Mouse (Mus musculus) intestine, postnatal 0 days (tissue): ENCODE data around the gene Btbd35f22. TPM values are rescaled to one million over a fixed set of nuclear protein-coding genes. Genes with fewer than 3 reads are reported as not detected.
"Not testable (repeated sequence)": the region's sequence is repeated elsewhere in the genome, so short reads cannot be mapped to it uniquely, and the experiment has no call there.

Source experiments
- ATAC-seq: fragments of 200-750 bp; cut with Nextera tagmentation; 2 replicates; pipeline ENCODE4 v1.8.0; 2017; ENCODE audit warnings: mild to moderate bottlenecking, moderate TSS enrichment, moderate library complexity
- H3K27ac ChIP-seq: fragments of 300-500 bp; sonication (generic); 2 replicates; pipeline ENCODE4 v1.5.1; 2014; ENCODE audit warnings: mild to moderate bottlenecking, low read depth, low read length, moderate library complexity
- H3K27me3 ChIP-seq: fragments of 300-500 bp; sonication (generic); replicated peaks from 2 replicates; pipeline ENCODE4 v1.6.1; 2014; ENCODE audit warnings: low read length, mixed read lengths; ENCODE audit not compliant: control insufficient read depth, insufficient read depth
- H3K36me3 ChIP-seq: fragments of 300-500 bp; sonication (generic); 2 replicates; pipeline ENCODE4 v1.6.1; 2014; ENCODE audit warnings: mild to moderate bottlenecking, moderate library complexity; ENCODE audit not compliant: control insufficient read depth, insufficient read depth
- H3K4me1 ChIP-seq: fragments of 300-500 bp; sonication (generic); replicated peaks from 2 replicates; pipeline ENCODE4 v1.6.1; 2014; ENCODE audit warnings: antibody characterized with exemption, low read length, mixed read lengths; ENCODE audit not compliant: control insufficient read depth, insufficient read depth
- H3K4me2 ChIP-seq: fragments of 300-500 bp; sonication (generic); replicated peaks from 2 replicates; pipeline ENCODE4 v1.6.1; 2014; ENCODE audit warnings: low read depth, mild to moderate bottlenecking, moderate library complexity
- H3K4me3 ChIP-seq: fragments of 300-500 bp; sonication (generic); 2 replicates; pipeline ENCODE4 v1.5.1; 2014; ENCODE audit warnings: low read depth, low read length
- H3K9ac ChIP-seq: fragments of 300-500 bp; sonication (generic); 2 replicates; pipeline ENCODE4 v1.6.1; 2014; ENCODE audit warnings: mild to moderate bottlenecking, low read depth, low read length
- H3K9me3 ChIP-seq: fragments of 300-500 bp; sonication (generic); 2 replicates; pipeline ENCODE4 v1.6.1; 2016; ENCODE audit warnings: mixed run types; ENCODE audit not compliant: control insufficient read depth
- WGBS: fragments of 180-500 bp; shearing (Covaris S2); extraction: QIAGEN DNeasy Blood & Tissue Kit; methylation state at CpG from one replicate; pipeline ENCODE4 v1.1.7; 2014; 5-methylcytosine and 5-hydroxymethylcytosine counted together
- polyA plus RNA-seq: library from polyadenylated mRNA; unstranded; fragments of >200 nt; fragmentation: Nextera tagmentation; extraction: Ambion mirVana; gene quantifications from 2 replicates; pipeline ENCODE4 v1.2.1, GENCODE M21; 2015

The Btbd35f22 gene
- polyA plus RNA-seq = not detected in 2 replicates

GRCm38 (mm10) chrX:32047529-32047928 is at the start of gene Btbd35f22:
Gene Btbd35f22, plus strand, starts transcription at chrX:32047829.
- H3K4me3 ChIP-seq, H3K36me3 ChIP-seq, H3K9me3 ChIP-seq, H3K4me2 ChIP-seq, H3K9ac ChIP-seq, ATAC-seq, H3K27ac ChIP-seq, H3K4me1 ChIP-seq, H3K27me3 ChIP-seq: not testable (repeated sequence)
- no CpG with 5 or more reads among the region's 3 CpGs for WGBS

Other genes with a start within 250 kb of the Btbd35f22 start
- not detected in 2 replicates for gene Gm21637, start 85.8 kb upstream of the Btbd35f22 start, polyA plus RNA-seq
- gene Btbd35f2, start 230.6 kb downstream of the Btbd35f22 start, polyA plus RNA-seq = not detected in 2 replicates